Mouse (Mus musculus): ENCODE measurements around the gene Mfsd4b5. TPM values are rescaled to one million over a fixed set of nuclear protein-coding genes. Genes with fewer than 3 reads are reported as not detected.
"Not testable (repeated sequence)": the region's sequence is repeated elsewhere in the genome, so short reads cannot be mapped to it uniquely, and the experiment has no call there.

The Mfsd4b5 gene
- polyA plus RNA-seq, 1 experiment = not detected

GRCm38 (mm10) chr10:40019492-40019891, 33.0 kb upstream of the Mfsd4b5 start:
- peaks cover 3% of the 10 kb centered on the region for H3K4me1 ChIP-seq
- no peak overlapping the region for H3K4me3 ChIP-seq (replicated peaks)
- no peak for TF ChIP-seq FLI1 (IDR thresholded peaks at IDR 0.05; ENCODE audit: low read length)
- TF ChIP-seq GATA1 (IDR thresholded peaks at IDR 0.05; ENCODE audit: borderline replicate concordance, low read length) = no peak
- no peaks in the 10 kb centered on the region; the same call in none of the 2 replicates for H3K9me3 ChIP-seq
- H3K27me3 ChIP-seq (replicated peaks) = peaks cover 42% of the 10 kb centered on the region
- H3K36me3 ChIP-seq (replicated peaks; ENCODE audit: low read length) = no peaks in the 10 kb centered on the region

GRCm38 (mm10) chr10:40018261-40018860, 31.9 kb upstream of the Mfsd4b5 start:
- H3K36me3 ChIP-seq (replicated peaks; ENCODE audit: low read length) = no peaks in the 10 kb centered on the region
- TF ChIP-seq GATA1 (IDR thresholded peaks at IDR 0.05; ENCODE audit: borderline replicate concordance, low read length) = no peak
- TF ChIP-seq FLI1 (IDR thresholded peaks at IDR 0.05; ENCODE audit: low read length) = no peak
- 0 out of 2 replicates have a peak, but pooled peaks cover 3% of the 10 kb centered on the region for H3K4me1 ChIP-seq
- H3K9me3 ChIP-seq = no peaks in the 10 kb centered on the region; the same call in none of the 2 replicates
- H3K4me3 ChIP-seq (replicated peaks) = no peak overlapping the region
- peaks cover 31% of the 10 kb centered on the region for H3K27me3 ChIP-seq (replicated peaks)

- Histone ChIP-seq H3K4me3 (replicated peaks) (no peak overlapping the region), H3K4me1 (no peaks in the 10 kb centered on the region), H3K27me3 (replicated peaks) (peaks cover 4% of the 10 kb centered on the region), H3K36me3 (replicated peaks; ENCODE audit: low read length) (no peaks in the 10 kb centered on the region), H3K9me3 (no peaks in the 10 kb centered on the region)
- TF ChIP-seq GATA1 (IDR thresholded peaks at IDR 0.05; ENCODE audit: borderline replicate concordance, low read length) (no peak), FLI1 (IDR thresholded peaks at IDR 0.05; ENCODE audit: low read length) (no peak)
These were observed 23.1 kb upstream of the Mfsd4b5 start for GRCm38 (mm10) chr10:40009591-40009990.

- H3K27me3 ChIP-seq (replicated peaks); H3K4me3 ChIP-seq (replicated peaks); H3K4me1 ChIP-seq; H3K36me3 ChIP-seq (replicated peaks; ENCODE audit: low read length); H3K9me3 ChIP-seq: not testable (repeated sequence)
These were observed 22.4 kb upstream of the Mfsd4b5 start for GRCm38 (mm10) chr10:40008847-40009246.

DNA sequence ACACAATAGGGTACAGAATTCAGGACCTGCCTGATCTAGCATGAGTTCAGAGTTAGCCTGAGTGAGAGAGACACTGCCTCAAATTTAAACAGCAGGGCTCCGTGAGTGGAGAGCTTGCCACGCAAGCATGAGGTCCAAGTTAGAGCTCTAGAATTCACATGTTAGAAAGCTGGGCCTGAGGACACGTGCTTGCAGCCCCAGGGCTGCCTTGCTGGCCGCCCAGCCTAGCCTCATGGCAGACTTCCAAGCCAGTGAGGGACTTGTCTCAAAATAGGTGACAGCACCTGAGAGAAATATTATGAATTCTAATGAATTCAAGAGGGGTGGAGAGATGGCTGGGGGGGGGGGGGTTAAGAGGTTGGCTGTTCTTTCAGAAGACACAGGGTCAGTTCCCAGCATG, 21.5 kb upstream of the Mfsd4b5 start:
- peaks cover 4% of the 10 kb centered on the region for H3K27me3 ChIP-seq (replicated peaks)
- no peaks in the 10 kb centered on the region for H3K4me1 ChIP-seq
- no peaks in the 10 kb centered on the region for H3K9me3 ChIP-seq
- no peak overlapping the region for H3K4me3 ChIP-seq (replicated peaks)
- TF ChIP-seq FLI1 (IDR thresholded peaks at IDR 0.05; ENCODE audit: low read length) = no peak
- no peak for TF ChIP-seq GATA1 (IDR thresholded peaks at IDR 0.05; ENCODE audit: borderline replicate concordance, low read length)
- H3K36me3 ChIP-seq (replicated peaks; ENCODE audit: low read length) = no peaks in the 10 kb centered on the region

- Histone ChIP-seq H3K4me1 (no peaks in the 10 kb centered on the region), H3K27me3 (replicated peaks) (peaks cover 4% of the 10 kb centered on the region), H3K9me3 (no peaks in the 10 kb centered on the region), H3K36me3 (replicated peaks; ENCODE audit: low read length) (no peaks in the 10 kb centered on the region), H3K4me3 (replicated peaks) (no peak overlapping the region)
- TF ChIP-seq GATA1 (IDR thresholded peaks at IDR 0.05; ENCODE audit: borderline replicate concordance, low read length) (no peak), FLI1 (IDR thresholded peaks at IDR 0.05; ENCODE audit: low read length) (no peak)
These were observed 20.5 kb upstream of the Mfsd4b5 start for GRCm38 (mm10) chr10:40006963-40007362.

GRCm38 (mm10) chr10:40000746-40001145, 14.3 kb upstream of the Mfsd4b5 start:
- no peak overlapping the region for H3K4me3 ChIP-seq (replicated peaks)

GRCm38 (mm10) chr10:39991155-39991554, 4.7 kb upstream of the Mfsd4b5 start:
- no peaks in the 10 kb centered on the region for H3K27me3 ChIP-seq (replicated peaks)
- H3K4me1 ChIP-seq = peaks cover 5% of the 10 kb centered on the region; the same call in 1 of the 2 replicates
- TF ChIP-seq GATA1 (IDR thresholded peaks at IDR 0.05; ENCODE audit: borderline replicate concordance, low read length) = no peak
- TF ChIP-seq FLI1 (IDR thresholded peaks at IDR 0.05; ENCODE audit: low read length) = no peak
- no peak overlapping the region for H3K4me3 ChIP-seq (replicated peaks)
- peaks cover 32% of the 10 kb centered on the region for H3K9me3 ChIP-seq
- H3K36me3 ChIP-seq (replicated peaks; ENCODE audit: low read length) = no peaks in the 10 kb centered on the region

More at GRCm38 (mm10) chr10:40000746-40001145, 14.3 kb upstream of the Mfsd4b5 start:
- Histone ChIP-seq H3K9me3 (peaks cover 29% of the 10 kb centered on the region), H3K4me1 (no peaks in the 10 kb centered on the region), H3K36me3 (replicated peaks; ENCODE audit: low read length) (no peaks in the 10 kb centered on the region), H3K27me3 (replicated peaks) (peaks cover 2% of the 10 kb centered on the region)
- TF ChIP-seq FLI1 (IDR thresholded peaks at IDR 0.05; ENCODE audit: low read length) = no peak
- TF ChIP-seq GATA1 (IDR thresholded peaks at IDR 0.05; ENCODE audit: borderline replicate concordance, low read length) = no peak

DNA sequence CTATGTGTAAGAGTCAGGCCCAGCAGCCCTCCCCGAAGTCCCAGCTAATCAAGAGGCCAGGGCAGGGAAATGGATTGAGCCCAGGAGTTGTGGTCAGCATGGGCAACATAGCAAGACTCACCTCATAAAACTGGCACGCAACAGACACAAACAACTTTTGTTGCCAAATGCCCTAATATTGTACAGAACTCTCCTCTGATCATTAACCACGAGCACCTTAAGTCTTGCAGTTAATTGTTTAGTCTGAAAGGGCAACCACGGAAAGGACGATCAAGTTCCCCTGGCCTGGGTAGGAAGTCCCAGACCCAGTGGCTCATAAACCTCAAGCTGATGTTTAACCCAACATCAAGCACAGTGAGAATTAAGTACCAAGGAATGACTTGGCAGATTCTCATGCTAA, 3.8 kb downstream of the Mfsd4b5 start:
- Histone ChIP-seq H3K27me3 (replicated peaks) (peaks cover 3% of the 10 kb centered on the region), H3K4me1 (no peaks in the 10 kb centered on the region), H3K9me3 (peaks cover 23% of the 10 kb centered on the region), H3K4me3 (replicated peaks) (no peak overlapping the region), H3K36me3 (replicated peaks; ENCODE audit: low read length) (no peaks in the 10 kb centered on the region)
- TF ChIP-seq FLI1 (IDR thresholded peaks at IDR 0.05; ENCODE audit: low read length) (no peak), GATA1 (IDR thresholded peaks at IDR 0.05; ENCODE audit: borderline replicate concordance, low read length) (no peak)

- TF ChIP-seq FLI1 (IDR thresholded peaks at IDR 0.05; ENCODE audit: low read length) (no peak), GATA1 (IDR thresholded peaks at IDR 0.05; ENCODE audit: borderline replicate concordance, low read length) (no peak)
- peaks cover 17% of the 10 kb centered on the region for H3K9me3 ChIP-seq
- no peaks in the 10 kb centered on the region for H3K4me1 ChIP-seq
- H3K27me3 ChIP-seq (replicated peaks) = no peaks in the 10 kb centered on the region
- H3K36me3 ChIP-seq (replicated peaks; ENCODE audit: low read length) = no peaks in the 10 kb centered on the region
- no peak overlapping the region for H3K4me3 ChIP-seq (replicated peaks)
These were observed 8.2 kb downstream of the Mfsd4b5 start for GRCm38 (mm10) chr10:39978231-39978630.

- Histone ChIP-seq H3K4me1 (no peaks in the 10 kb centered on the region), H3K36me3 (replicated peaks; ENCODE audit: low read length) (no peaks in the 10 kb centered on the region), H3K27me3 (replicated peaks) (no peaks in the 10 kb centered on the region), H3K4me3 (replicated peaks) (no peak overlapping the region), H3K9me3 (peaks cover 17% of the 10 kb centered on the region)
- TF ChIP-seq GATA1 (IDR thresholded peaks at IDR 0.05; ENCODE audit: borderline replicate concordance, low read length) = no peak
- no peak for TF ChIP-seq FLI1 (IDR thresholded peaks at IDR 0.05; ENCODE audit: low read length)
These were observed 9.1 kb downstream of the Mfsd4b5 start for GRCm38 (mm10) chr10:39977346-39977745.

All from megakaryocyte, embryonic 14.5 days (primary cell).